Mouse (Mus musculus): ENCODE data around the gene Spata31d1a.

Gene Spata31d1a

DNA sequence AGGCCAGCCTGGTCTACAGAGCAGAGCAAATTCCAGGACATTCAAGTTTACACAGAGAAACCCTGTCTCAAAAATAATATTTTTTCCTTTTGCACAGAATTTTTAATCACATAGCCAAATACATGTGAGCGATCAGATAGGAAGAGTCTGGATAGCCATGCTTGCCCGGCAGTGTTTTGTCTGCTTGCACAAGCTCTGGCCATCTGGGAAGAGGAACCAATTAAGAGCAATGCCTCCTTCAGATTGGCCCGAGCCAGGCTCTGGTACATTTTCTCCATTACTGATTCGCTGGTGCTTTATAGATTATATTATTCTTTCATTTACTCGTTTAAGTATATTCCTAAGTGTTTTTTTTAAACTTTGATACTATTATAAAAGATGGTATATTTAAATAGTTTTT, 42.4 kb downstream of the Spata31d1a start:
- no peak for DNase-seq (ENCODE audit: inconsistent ontology term)

DNA sequence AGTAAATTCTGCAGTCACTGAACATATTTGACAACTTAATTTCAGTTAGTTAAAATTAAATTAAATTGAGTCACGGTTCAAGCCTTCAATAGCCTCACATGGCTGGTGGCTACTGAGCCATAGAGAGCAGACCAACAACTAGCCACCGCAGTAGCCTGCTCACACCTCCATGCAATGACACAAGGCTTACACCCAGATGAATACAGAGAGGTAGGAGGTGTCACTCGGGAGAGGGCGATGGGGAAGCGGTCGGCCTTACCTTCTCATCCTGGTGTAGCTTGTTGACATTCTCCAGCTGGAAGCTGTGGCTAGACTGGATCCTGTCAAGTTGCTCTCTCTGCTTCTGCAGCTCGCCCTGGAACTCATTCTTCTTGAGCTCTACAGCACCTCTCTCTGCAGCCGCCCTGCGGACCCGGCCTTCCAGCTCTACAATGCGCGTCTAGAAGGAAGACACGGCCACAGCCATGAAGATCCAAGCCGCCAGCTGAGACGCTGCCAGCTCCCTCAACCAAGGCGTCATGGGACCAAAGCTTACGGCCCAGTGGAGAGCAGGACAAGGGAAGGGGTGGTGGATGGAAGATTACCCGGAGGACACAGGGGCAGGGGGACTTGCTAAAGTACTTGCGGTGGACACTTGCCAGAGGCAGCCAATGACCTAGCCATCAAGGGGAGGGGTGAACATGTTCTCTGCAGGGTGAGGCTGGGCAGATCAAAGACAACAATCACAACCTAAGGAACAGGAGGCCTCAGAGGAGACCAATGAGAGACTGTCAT, 46.0 kb downstream of the Spata31d1a start:
- no peak for DNase-seq (ENCODE audit: inconsistent ontology term)

DNA sequence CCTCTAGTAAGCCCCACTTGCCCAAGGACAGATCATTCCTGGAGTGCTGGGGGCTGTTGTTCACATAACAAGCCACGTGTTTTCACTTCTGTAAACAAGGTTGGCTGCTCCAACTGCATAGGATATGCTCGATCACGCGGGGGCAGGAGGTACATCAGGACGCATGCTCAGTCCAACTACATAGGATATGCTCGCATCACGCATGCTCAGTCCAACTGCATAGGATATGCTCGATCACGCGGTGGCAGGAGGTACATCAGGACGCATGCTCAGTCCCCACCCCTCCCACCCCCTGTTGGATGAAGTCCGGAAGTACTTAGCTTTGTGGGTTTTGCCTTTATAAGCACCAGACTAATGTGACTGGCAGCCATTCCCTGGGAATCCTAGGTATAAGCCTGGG, 48.2 kb downstream of the Spata31d1a start:
- DNase-seq (ENCODE audit: inconsistent ontology term): no peak

DNA sequence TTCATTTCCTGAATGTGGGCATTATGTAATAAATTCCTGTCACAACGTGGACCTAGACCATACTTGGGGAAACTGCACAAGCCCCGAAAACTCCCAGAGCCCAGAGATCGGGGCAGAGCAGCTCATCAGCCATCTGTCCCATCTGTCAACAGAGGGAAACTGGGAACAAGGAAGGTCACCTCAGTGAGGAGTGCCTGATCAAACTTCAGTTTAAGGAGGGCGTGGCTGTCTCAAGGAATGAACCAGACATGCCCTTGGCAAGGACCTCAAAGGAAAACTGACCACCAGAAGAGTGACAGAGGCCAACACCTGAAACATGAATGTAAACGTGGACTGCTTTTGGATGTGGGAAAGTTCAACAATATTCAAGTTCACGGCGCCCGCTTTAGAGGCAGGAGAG, 48.7 kb downstream of the Spata31d1a start:
- no peak for DNase-seq (ENCODE audit: inconsistent ontology term)

DNA sequence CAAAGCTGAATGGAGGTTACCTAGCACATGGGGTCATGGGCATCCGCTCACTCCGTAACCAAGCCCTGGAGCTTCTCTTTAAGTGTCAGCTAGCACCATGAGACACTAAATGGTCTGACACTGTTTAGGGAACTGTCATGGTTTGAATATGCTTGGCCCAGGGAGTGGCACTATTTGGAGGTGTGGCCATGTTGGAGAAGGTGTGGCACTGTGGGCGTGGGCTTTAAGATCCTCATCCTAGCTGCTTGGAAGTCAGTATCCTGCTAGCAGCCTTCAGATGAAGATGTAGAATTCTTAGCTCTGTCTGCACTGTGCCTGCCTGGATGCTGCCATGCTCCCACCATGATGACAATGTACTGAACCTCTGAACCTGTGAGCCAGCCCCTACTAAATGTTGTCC, 49.8 kb downstream of the Spata31d1a start:
- DNase-seq (ENCODE audit: inconsistent ontology term): no peak

DNA sequence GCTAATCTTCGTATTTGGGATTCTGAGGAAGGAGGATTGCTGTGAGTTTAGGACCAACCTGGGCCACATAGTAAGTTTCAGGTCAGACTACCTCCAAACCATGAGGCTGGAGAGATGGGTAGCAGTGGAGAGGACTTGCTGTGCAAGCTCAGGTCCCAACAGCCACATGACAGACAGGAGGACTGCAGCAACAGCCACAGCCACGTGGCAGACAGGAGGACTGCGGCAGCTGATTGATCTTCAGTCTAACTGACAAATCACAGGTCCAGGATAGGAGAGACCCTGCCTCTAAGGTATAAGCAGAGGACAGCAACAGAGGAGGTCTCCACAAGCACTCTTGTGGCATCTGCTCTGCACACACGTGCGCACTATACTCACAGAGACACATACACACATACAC, 52.3 kb downstream of the Spata31d1a start:
- no peak for DNase-seq (ENCODE audit: inconsistent ontology term)

DNA sequence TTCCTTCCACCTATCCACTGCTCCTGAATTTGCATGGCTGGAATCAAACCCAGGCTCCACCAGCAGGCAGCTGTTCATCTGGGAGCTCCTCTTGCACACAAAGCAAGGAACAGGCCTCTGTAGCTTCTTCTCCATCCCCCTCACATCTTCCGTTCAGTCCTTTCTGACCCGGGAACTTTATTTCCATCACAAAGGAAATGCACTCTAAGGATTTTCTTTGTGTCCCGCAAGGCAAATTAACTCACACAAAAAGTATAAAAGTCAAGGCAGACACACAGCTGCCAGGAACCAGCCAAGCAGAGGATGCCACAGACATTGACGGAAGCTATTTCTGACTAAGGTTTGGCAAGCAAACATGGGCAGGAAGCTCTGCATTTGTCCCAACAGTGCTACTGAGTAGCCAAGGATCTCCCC, 53.1 kb downstream of the Spata31d1a start:
- peak; percentile 54 for DNase-seq (ENCODE audit: inconsistent ontology term)

DNA sequence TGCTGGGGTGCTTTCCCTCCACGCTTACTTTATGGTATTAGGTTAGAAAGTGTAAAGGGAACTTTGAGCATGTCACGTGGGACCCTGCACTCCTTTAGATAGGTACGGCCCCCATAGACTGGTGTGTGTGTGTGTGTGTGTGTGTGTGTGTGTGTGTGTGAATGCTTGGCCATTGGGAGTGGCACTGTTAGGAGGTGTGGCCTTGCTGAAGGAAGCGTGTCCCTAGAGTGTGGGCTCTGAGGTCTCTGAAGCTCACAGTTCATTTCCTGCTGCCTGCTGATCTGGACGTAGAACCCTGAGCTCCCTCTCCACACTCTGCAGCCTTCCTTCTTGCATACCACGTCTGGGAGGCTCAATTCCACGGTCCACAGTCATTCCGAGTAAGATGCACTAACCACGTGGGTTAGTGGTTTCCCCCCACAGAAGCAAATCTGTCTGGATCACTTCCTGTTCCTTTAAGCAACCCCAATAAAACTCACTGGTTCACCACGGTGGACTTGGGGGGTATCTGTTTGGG, 53.8 kb downstream of the Spata31d1a start:
- DNase-seq (ENCODE audit: inconsistent ontology term): no peak

DNA sequence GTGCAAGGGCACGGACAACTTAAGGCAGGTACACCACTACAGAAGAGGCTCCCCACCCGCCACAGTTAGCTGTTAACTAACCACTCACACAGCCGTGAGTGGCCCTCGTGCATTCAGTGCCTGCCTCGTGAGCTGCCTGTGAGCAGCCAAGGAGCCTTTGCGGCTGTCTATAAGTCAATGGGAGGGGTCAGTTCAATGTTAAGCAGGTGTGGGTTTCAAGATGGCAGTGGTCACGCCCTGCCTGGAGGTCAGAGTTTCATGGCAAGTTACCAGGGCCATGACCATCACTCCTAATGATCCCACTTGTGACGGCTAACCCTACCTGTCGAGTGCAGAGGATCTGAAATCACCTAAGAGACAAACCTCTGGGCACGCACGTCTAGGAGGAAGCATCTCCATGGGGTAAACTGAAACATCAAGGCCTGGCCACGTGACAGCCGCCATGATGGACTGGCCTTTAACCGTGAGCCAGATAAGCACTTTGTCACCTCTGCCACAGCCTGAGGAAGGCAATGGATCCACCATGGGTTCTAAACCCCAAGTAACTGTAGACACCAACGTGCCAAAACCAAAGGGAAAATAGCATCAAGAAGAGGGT, 54.3 kb downstream of the Spata31d1a start:
- no peak for DNase-seq (ENCODE audit: inconsistent ontology term)

DNA sequence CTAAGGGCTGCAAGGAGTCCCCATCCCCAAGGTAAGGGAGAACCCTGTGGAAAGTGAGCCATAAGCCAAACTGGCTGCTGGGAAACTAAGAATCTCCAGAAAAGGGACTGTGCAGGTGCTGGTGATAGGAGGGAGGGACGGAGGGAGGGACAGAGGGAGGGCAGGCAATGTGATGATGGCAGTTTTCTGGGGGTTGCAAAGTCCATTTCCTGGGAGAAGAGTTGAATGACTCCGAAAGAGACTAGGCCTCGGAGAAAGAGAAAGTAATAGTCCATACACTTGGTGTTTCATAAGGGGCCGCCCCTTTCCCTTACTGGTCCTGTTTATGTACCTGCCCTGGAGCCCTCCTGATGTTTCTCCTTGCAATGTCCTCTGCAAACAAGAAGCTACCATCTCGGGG, 55.7 kb downstream of the Spata31d1a start:
- DNase-seq (ENCODE audit: inconsistent ontology term): no peak

DNA sequence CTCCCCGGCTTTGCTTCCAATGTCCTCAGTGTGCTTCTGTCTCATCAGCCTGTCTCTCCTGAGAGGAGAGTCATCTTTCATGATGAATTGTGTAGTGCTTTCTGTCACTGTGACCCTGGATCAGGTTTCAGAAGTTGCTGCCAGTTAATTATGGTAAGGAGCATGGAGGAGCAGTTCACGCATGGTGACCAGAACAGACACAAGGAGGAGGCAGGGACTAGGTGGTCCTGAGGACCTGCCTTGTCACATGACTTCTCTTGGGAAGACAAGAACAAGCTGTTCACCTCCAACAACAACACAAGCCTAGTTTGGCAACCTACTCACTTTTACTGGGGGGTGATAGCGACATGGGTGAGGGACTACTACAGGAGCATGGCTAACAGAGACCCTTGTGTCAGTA, 57.0 kb downstream of the Spata31d1a start:
- DNase-seq (ENCODE audit: inconsistent ontology term): no peak

DNA sequence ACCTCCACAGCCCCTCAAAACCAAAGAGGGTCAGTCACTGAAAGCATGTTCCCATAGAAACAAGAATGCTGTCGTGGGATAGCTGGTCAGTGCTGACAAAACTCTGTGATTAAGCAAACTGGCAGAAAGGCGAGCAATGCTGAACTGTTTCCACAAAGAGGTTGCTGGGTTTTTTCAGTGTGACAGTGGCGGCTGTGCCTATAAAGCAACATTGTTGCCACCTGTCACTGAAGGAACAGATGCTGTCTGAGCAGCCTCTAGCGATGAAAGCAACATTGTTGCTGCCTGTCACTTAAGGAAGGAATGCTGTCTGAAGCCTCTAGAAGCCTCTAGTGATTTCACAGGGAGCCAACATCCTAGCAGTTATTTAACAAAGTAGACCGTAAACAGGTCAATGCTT, 57.5 kb downstream of the Spata31d1a start:
- DNase-seq (ENCODE audit: inconsistent ontology term): peak; percentile 17

Data from Muller cell, postnatal 12 days (primary cell).